Mouse (Mus musculus) CH12.LX (cell line): Measurements from ENCODE around the gene Osbpl3.

ENCODE experiments used
- CTCF ChIP-seq, 2 experiments: IDR thresholded peaks in 1 of 2; conservative IDR thresholded peaks in 1 of 2; 2 replicates each; pipeline ENCODE4 v1.5.1; 2011 to 2012; ENCODE audit warnings: low read depth in 2 of 2, low read length in 2 of 2, improper control_type of control experiment in 1 of 2, inconsistent platforms in 1 of 2, mild to moderate bottlenecking in 1 of 2, moderate library complexity in 1 of 2
- E2F4 ChIP-seq: IDR thresholded peaks from 2 replicates; pipeline ENCODE4 v1.6.1; 2011; ENCODE audit warnings: low read depth, low read length, improper control_type of control experiment; ENCODE audit not compliant: insufficient replicate concordance
- ELF1 ChIP-seq: IDR thresholded peaks from 2 replicates; pipeline ENCODE4 v1.6.1; 2014; ENCODE audit warnings: low read depth, mild to moderate bottlenecking, inconsistent platforms, low read length, improper control_type of control experiment
- EP300 ChIP-seq: IDR thresholded peaks from 2 replicates; pipeline ENCODE4 v1.6.1; 2011; ENCODE audit warnings: low read length, improper control_type of control experiment
- GABPA ChIP-seq: IDR thresholded peaks from 2 replicates; pipeline ENCODE4 v1.6.1; 2012; ENCODE audit warnings: low read depth, low read length, improper control_type of control experiment, inconsistent platforms; ENCODE audit not compliant: insufficient replicate concordance
- MYC ChIP-seq: IDR thresholded peaks from 2 replicates; pipeline ENCODE4 v1.6.1; 2011; ENCODE audit warnings: low read depth, mild to moderate bottlenecking, improper control_type of control experiment, low read length
- NRF1 ChIP-seq: IDR thresholded peaks from 2 replicates; pipeline ENCODE4 v1.6.1; 2014; ENCODE audit warnings: low read depth, mild to moderate bottlenecking, inconsistent platforms, low read length, improper control_type of control experiment, moderate library complexity
- PAX5 ChIP-seq: IDR thresholded peaks from 2 replicates; pipeline ENCODE4 v1.6.1; 2012; ENCODE audit warnings: low read length, inconsistent platforms, mixed read lengths
- POLR2A ChIP-seq: IDR thresholded peaks from 2 replicates; pipeline ENCODE4 v1.6.1; 2011; ENCODE audit warnings: low read depth, mild to moderate bottlenecking, improper control_type of control experiment, low read length
- TBP ChIP-seq: conservative IDR thresholded peaks from 2 replicates; pipeline ENCODE4 v1.6.1; 2011; ENCODE audit warnings: low read depth, low read length, improper control_type of control experiment
- UBTF ChIP-seq: IDR thresholded peaks from 2 replicates; pipeline ENCODE4 v1.6.1; 2012; ENCODE audit warnings: low read depth, mild to moderate bottlenecking, inconsistent platforms, low read length, improper control_type of control experiment, moderate library complexity
- USF2 ChIP-seq: conservative IDR thresholded peaks from 2 replicates; pipeline ENCODE4 v1.6.1; 2011; ENCODE audit warnings: low read depth, low read length, improper control_type of control experiment
- ZC3H11A ChIP-seq: IDR thresholded peaks from 2 replicates; pipeline ENCODE4 v1.6.1; 2012; ENCODE audit warnings: low read depth, mild to moderate bottlenecking, inconsistent platforms, low read length, improper control_type of control experiment
- ZKSCAN1 ChIP-seq: IDR thresholded peaks from 2 replicates; pipeline ENCODE4 v1.6.1; 2012; ENCODE audit warnings: low read depth, inconsistent platforms, low read length, improper control_type of control experiment, borderline replicate concordance

GRCm38 (mm10) chr6:50334846-50335821, 120.9 kb downstream of the Osbpl3 start:
- TF ChIP-seq MYC = peak; percentile 46; the same call in 1 of the 2 replicates
- TF ChIP-seq TBP = no peak
- TF ChIP-seq POLR2A = no peak
- TF ChIP-seq E2F4 = no peak
- no peak for TF ChIP-seq ELF1
- TF ChIP-seq CTCF (conservative IDR thresholded peaks at IDR 0.05 in 1 of 2, IDR thresholded peaks at IDR 0.05 in 1 of 2; ENCODE audit: low read depth in 2 of 2, low read length in 2 of 2) = no peak
- no peak for TF ChIP-seq PAX5
- no peak for TF ChIP-seq USF2
- TF ChIP-seq NRF1 = no peak
- no peak for TF ChIP-seq ZKSCAN1
- no peak for TF ChIP-seq UBTF
- no peak for TF ChIP-seq GABPA
- TF ChIP-seq EP300 = peak; percentile 58
- no peak for TF ChIP-seq ZC3H11A
